12 mouse cellular contexts compared by ENCODE assay signal in genomic region chr1:124148590-124148989, GRCm38 (mm10).
A peak's percentile ranks its signal among the peaks of the same experiment; 100 is the strongest.
DNase-seq lines count a peak whose midpoint lies in the region; ATAC-seq and TF ChIP-seq lines count a peak whose summit lies in the region.
"Had no signal": no experiment of that assay in that cellular context is flagged by ENCODE, and none has a peak within 500 bp of the region (broad histone marks: within the 10 kb centered on the region; RNA-seq: fewer than 3 reads in every experiment).

No protein-coding gene starts in this region.

- no peak for TF ChIP-seq CTCF in cerebellum, adult 2 months (IDR thresholded peaks at IDR 0.05; ENCODE audit: borderline replicate concordance, insufficient read depth, low read depth, low read length)

- no peak overlapping the region for H3K4me3 ChIP-seq in cerebellum, adult 2 months (replicated peaks; ENCODE audit: insufficient read depth, low read depth, low read length)
- H3K4me3 ChIP-seq in forebrain, embryonic 16.5 days (replicated peaks; ENCODE audit: low read length) = no peak overlapping the region
- H3K4me3 ChIP-seq in intestine, embryonic 15.5 days (replicated peaks) = no peak overlapping the region
- H3K4me3 ChIP-seq in heart, embryonic 12.5 days = no peak overlapping the region
- H3K4me3 ChIP-seq: midbrain, embryonic 12.5 days; neural tube, embryonic 15.5 days had no signal

- TF ChIP-seq POLR2A in cerebellum, adult 2 months (IDR thresholded peaks at IDR 0.05; ENCODE audit: borderline replicate concordance, insufficient read depth, low read length) = no peak

- 11% methylated on average over 4 of the region's 4 CpGs for WGBS in cerebellum, adult 2 months
- 67% methylated on average over 4 of the region's 4 CpGs for WGBS in forebrain, embryonic 16.5 days
- WGBS in intestine, embryonic 15.5 days = 75% methylated on average over 4 of the region's 4 CpGs
- 70% methylated on average over 4 of the region's 4 CpGs for WGBS in heart, embryonic 12.5 days

- H3K4me2 ChIP-seq in forebrain, embryonic 16.5 days (ENCODE audit: low read length) = no peak overlapping the region
- no peak overlapping the region for H3K4me2 ChIP-seq in intestine, embryonic 15.5 days (replicated peaks)
- H3K4me2 ChIP-seq in heart, embryonic 12.5 days = no peak overlapping the region
- H3K4me2 ChIP-seq: lung, embryonic 14.5 days; midbrain, embryonic 12.5 days; neural tube, embryonic 15.5 days had no signal

- H3K27ac ChIP-seq in cerebellum, adult 2 months (ENCODE audit: insufficient read depth, low read length) = peak overlapping the region; percentile 37
- no peak overlapping the region for H3K27ac ChIP-seq in forebrain, embryonic 16.5 days (ENCODE audit: low read length)
- no peak overlapping the region for H3K27ac ChIP-seq in intestine, embryonic 15.5 days
- no peak overlapping the region for H3K27ac ChIP-seq in heart, embryonic 12.5 days (ENCODE audit: poor library complexity, severe bottlenecking)
- H3K27ac ChIP-seq: midbrain, embryonic 12.5 days; neural tube, embryonic 15.5 days had no signal

- ATAC-seq in forebrain, embryonic 16.5 days = peak; percentile 50
- no peak for ATAC-seq in intestine, embryonic 15.5 days
- no peak for ATAC-seq in heart, embryonic 12.5 days (ENCODE audit: insufficient number of reproducible peaks, low FRiP score)

- DNase-seq in cerebellum, adult 2 months = peak; percentile 93 to 96
- DNase-seq in layer of hippocampus, postnatal 14 days (ENCODE audit: low spot score in 2 of 2) = peak; percentile 35 to 67
- peak; percentile 81 to 83 for DNase-seq in right cerebral cortex, postnatal 10 days (ENCODE audit: low spot score in 2 of 2)
- no peak for DNase-seq in thymus, postnatal 36 days
- DNase-seq: kidney, postnatal 10 days; lung, embryonic 14.5 days; thymus, postnatal 4 days had no signal

- H3K9me3 ChIP-seq in forebrain, embryonic 16.5 days (ENCODE audit: control insufficient read depth, low read length) = no peaks in the 10 kb centered on the region
- H3K9me3 ChIP-seq in intestine, embryonic 15.5 days = no peaks in the 10 kb centered on the region
- no peaks in the 10 kb centered on the region for H3K9me3 ChIP-seq in heart, embryonic 12.5 days (replicated peaks)
- H3K9me3 ChIP-seq: midbrain, embryonic 12.5 days; neural tube, embryonic 15.5 days had no signal

- no peaks in the 10 kb centered on the region for H3K36me3 ChIP-seq in forebrain, embryonic 16.5 days (ENCODE audit: control insufficient read depth, insufficient read depth)
- H3K36me3 ChIP-seq in intestine, embryonic 15.5 days = no peaks in the 10 kb centered on the region
- no peaks in the 10 kb centered on the region for H3K36me3 ChIP-seq in heart, embryonic 12.5 days
- H3K36me3 ChIP-seq: midbrain, embryonic 12.5 days; neural tube, embryonic 15.5 days had no signal

- H3K9ac ChIP-seq in forebrain, embryonic 16.5 days (replicated peaks; ENCODE audit: low read depth, low read length) = no peak overlapping the region
- H3K9ac ChIP-seq in intestine, embryonic 15.5 days = no peak overlapping the region
- no peak overlapping the region for H3K9ac ChIP-seq in heart, embryonic 12.5 days
- H3K9ac ChIP-seq: lung, embryonic 14.5 days; midbrain, embryonic 12.5 days; neural tube, embryonic 15.5 days had no signal

- peaks cover 4% of the 10 kb centered on the region; the same call in 1 of the 2 replicates for H3K4me1 ChIP-seq in cerebellum, adult 2 months (ENCODE audit: control insufficient read depth, insufficient read depth, low read length)
- H3K4me1 ChIP-seq in forebrain, embryonic 16.5 days (replicated peaks; ENCODE audit: control insufficient read depth, insufficient read depth, low read length) = no peaks in the 10 kb centered on the region
- H3K4me1 ChIP-seq in intestine, embryonic 15.5 days (replicated peaks) = no peaks in the 10 kb centered on the region
- no peaks in the 10 kb centered on the region for H3K4me1 ChIP-seq in heart, embryonic 12.5 days (replicated peaks)
- H3K4me1 ChIP-seq: midbrain, embryonic 12.5 days; neural tube, embryonic 15.5 days had no signal

- H3K27me3 ChIP-seq in cerebellum, adult 2 months (ENCODE audit: control insufficient read depth, insufficient read depth, low read length) = no peaks in the 10 kb centered on the region
- H3K27me3 ChIP-seq in forebrain, embryonic 16.5 days (replicated peaks; ENCODE audit: control insufficient read depth, insufficient read depth, low read length) = no peaks in the 10 kb centered on the region
- no peaks in the 10 kb centered on the region for H3K27me3 ChIP-seq in intestine, embryonic 15.5 days (replicated peaks)
- H3K27me3 ChIP-seq in heart, embryonic 12.5 days (replicated peaks) = no peaks in the 10 kb centered on the region
- H3K27me3 ChIP-seq: midbrain, embryonic 12.5 days; neural tube, embryonic 15.5 days had no signal

Comparison
In these comparisons a context has a peak if more than half of its experiments do, and no peak if none do; other contexts are left out.
1. DNase-seq: peak in cerebellum, adult 2 months (2 of 2), layer of hippocampus, postnatal 14 days (2 of 2) and right cerebral cortex, postnatal 10 days (2 of 2); none in thymus, postnatal 36 days (0 of 2).